Mouse (Mus musculus) megakaryocyte, embryonic 14.5 days (primary cell): ENCODE results near the gene Igsf23.

ENCODE experiments used
- FLI1 ChIP-seq: IDR thresholded peaks from 2 replicates; pipeline ENCODE4 v1.6.1; 2012; ENCODE audit warnings: low read length, inconsistent platforms, mixed read lengths
- GATA1 ChIP-seq: IDR thresholded peaks from 3 replicates; pipeline ENCODE4 v1.6.1; 2012; ENCODE audit warnings: mixed read lengths, low read length, inconsistent platforms, borderline replicate concordance

GRCm38 (mm10) chr7:19945201-19945600 is 5.4 kb downstream of the Igsf23 start:
- TF ChIP-seq FLI1: no peak
- TF ChIP-seq GATA1: no peak
